In genomic region chr11:113786395-113786794, GRCm38 (mm10) we compare ENCODE assay signal across 9 mouse cellular contexts. TPM values are rescaled to one million over a fixed set of nuclear protein-coding genes. Genes with fewer than 3 reads are reported as not detected.
A peak's percentile ranks its signal among the peaks of the same experiment; 100 is the strongest.
DNase-seq lines count a peak whose midpoint lies in the region; ATAC-seq and TF ChIP-seq lines count a peak whose summit lies in the region.
"Had no signal": no experiment of that assay in that cellular context is flagged by ENCODE, and none has a peak within 500 bp of the region (broad histone marks: within the 10 kb centered on the region; RNA-seq: fewer than 3 reads in every experiment).

No protein-coding gene starts in this region.

- peaks cover 42% of the 10 kb centered on the region for H3K4me1 ChIP-seq in neural tube, embryonic 11.5 days (ENCODE audit: control insufficient read depth, insufficient read depth, low read length)
- H3K4me1 ChIP-seq in limb, embryonic 14.5 days (ENCODE audit: control insufficient read depth, insufficient read depth, low read length), result peaks cover 31% of the 10 kb centered on the region
- H3K4me1 ChIP-seq in stomach, embryonic 16.5 days (ENCODE audit: control insufficient read depth, insufficient read depth, low read length), result peaks cover 39% of the 10 kb centered on the region

- peak overlapping the region; percentile 65 for H3K4me2 ChIP-seq in neural tube, embryonic 11.5 days (ENCODE audit: low read depth)
- H3K4me2 ChIP-seq in limb, embryonic 14.5 days (replicated peaks; ENCODE audit: low read depth, low read length, severe bottlenecking), result peak overlapping the region; percentile 47
- H3K4me2 ChIP-seq in stomach, embryonic 16.5 days (ENCODE audit: low read depth, low read length), result peak overlapping the region; percentile 57

- H3K27ac ChIP-seq in neural tube, embryonic 11.5 days (ENCODE audit: low read depth, low read length), result peak overlapping the region; percentile 99
- H3K27ac ChIP-seq in limb, embryonic 14.5 days (replicated peaks; ENCODE audit: low read depth, low read length), result peak overlapping the region; percentile 91
- H3K27ac ChIP-seq in stomach, embryonic 16.5 days (ENCODE audit: low read length), result peak overlapping the region; percentile 97

- ATAC-seq in neural tube, embryonic 11.5 days (ENCODE audit: insufficient read depth, low FRiP score, low TSS enrichment), result peak; percentile 13; the same call in 1 of the 2 replicates
- no peak for ATAC-seq in limb, embryonic 14.5 days (ENCODE audit: low FRiP score, low read depth)
- ATAC-seq in stomach, embryonic 16.5 days (ENCODE audit: insufficient read depth, low FRiP score), result no peak

- peak overlapping the region; percentile 71 for H3K9ac ChIP-seq in neural tube, embryonic 11.5 days (ENCODE audit: low read length)
- H3K9ac ChIP-seq in limb, embryonic 14.5 days (ENCODE audit: low read depth, low read length, severe bottlenecking), result no peak overlapping the region; the same call in 1 of the 2 replicates
- peak overlapping the region; percentile 80 for H3K9ac ChIP-seq in stomach, embryonic 16.5 days (ENCODE audit: low read length)

- H3K9me3 ChIP-seq in neural tube, embryonic 11.5 days (ENCODE audit: control insufficient read depth, low read length), result no peaks in the 10 kb centered on the region
- no peaks in the 10 kb centered on the region for H3K9me3 ChIP-seq in limb, embryonic 14.5 days (ENCODE audit: control insufficient read depth, low read length)
- no peaks in the 10 kb centered on the region for H3K9me3 ChIP-seq in stomach, embryonic 16.5 days (replicated peaks; ENCODE audit: control insufficient read depth, low read length)

- H3K4me3 ChIP-seq in neural tube, embryonic 11.5 days (ENCODE audit: low read depth, low read length), result peak overlapping the region; percentile 31
- H3K4me3 ChIP-seq in limb, embryonic 14.5 days (replicated peaks; ENCODE audit: low read length), result peak overlapping the region; percentile 22; the same call in 1 of the 2 replicates
- peak overlapping the region; percentile 37 for H3K4me3 ChIP-seq in stomach, embryonic 16.5 days (replicated peaks; ENCODE audit: low read length)
- H3K4me3 ChIP-seq: myocyte had no signal

- no peak for TF ChIP-seq POLR2A in limb, embryonic 14.5 days (IDR thresholded peaks at IDR 0.05; ENCODE audit: borderline replicate concordance, extremely low read depth, insufficient read depth, insufficient read length)

- no peaks in the 10 kb centered on the region for H3K27me3 ChIP-seq in neural tube, embryonic 11.5 days (ENCODE audit: control insufficient read depth, insufficient read depth, low read length)
- H3K27me3 ChIP-seq in limb, embryonic 14.5 days (ENCODE audit: control insufficient read depth, insufficient read depth, low read length), result no peaks in the 10 kb centered on the region
- H3K27me3 ChIP-seq in stomach, embryonic 16.5 days (ENCODE audit: control insufficient read depth, insufficient read depth, low read length), result no peaks in the 10 kb centered on the region

- H3K36me3 ChIP-seq in neural tube, embryonic 11.5 days (ENCODE audit: control insufficient read depth, insufficient read depth, low read length), result no peaks in the 10 kb centered on the region
- no peaks in the 10 kb centered on the region for H3K36me3 ChIP-seq in limb, embryonic 14.5 days (ENCODE audit: control insufficient read depth, insufficient read depth, low read length)
- no peaks in the 10 kb centered on the region for H3K36me3 ChIP-seq in stomach, embryonic 16.5 days (ENCODE audit: control insufficient read depth, insufficient read depth, low read length)

- 44% methylated on average over 4 of the region's 4 CpGs for WGBS in neural tube, embryonic 11.5 days
- 38% methylated on average over 4 of the region's 4 CpGs for WGBS in limb, embryonic 14.5 days
- WGBS in stomach, embryonic 16.5 days, result 51% methylated on average over 4 of the region's 4 CpGs

- peak; percentile 45 for DNase-seq in embryo, embryonic 10.5 days (ENCODE audit: low spot score)
- DNase-seq in embryo, embryonic 10 days (ENCODE audit: low spot score), result no peak
- DNase-seq in neural tube, embryonic 11.5 days (ENCODE audit: low spot score), result no peak
- DNase-seq in neural tube, embryonic 10.5 days (ENCODE audit: extremely low spot score, low spot score), result no peak
- no peak for DNase-seq in limb, embryonic 14.5 days (ENCODE audit: low spot score)
- DNase-seq in cerebellum, postnatal 36 days, result no peak
- no peak for DNase-seq in kidney, postnatal 10 days

RNA-seq across cellular contexts. Expression of gene Cdc42ep4, which starts 34.7 kb away (rescaled TPM):
- polyA plus RNA-seq in neural tube, embryonic 11.5 days (2014; fragmentation: Nextera tagmentation; extraction: Ambion mirVana), result 73.3 and 78.2 TPM in 2 replicates
- 47.3 and 61.4 TPM in 2 replicates for polyA plus RNA-seq in limb, embryonic 14.5 days (2012; rRNA removed)
- polyA plus RNA-seq in limb, embryonic 14.5 days (2014; fragmentation: Nextera tagmentation; extraction: Ambion mirVana), result 49.6 and 57.3 TPM in 2 replicates
- 59.7 and 62.0 TPM in 2 replicates for polyA plus RNA-seq in stomach, embryonic 16.5 days (2015; fragmentation: Nextera tagmentation; extraction: Ambion mirVana)
